Mouse (Mus musculus) yolk sac, embryonic 10.5 days (tissue): ENCODE results near the gene Snx9.

Experiments
- DNase-seq: peaks from one replicate; pipeline ENCODE4 v3.0.0-alpha.2; 2017; ENCODE audit warnings: low spot score

Gene Snx9

DNA sequence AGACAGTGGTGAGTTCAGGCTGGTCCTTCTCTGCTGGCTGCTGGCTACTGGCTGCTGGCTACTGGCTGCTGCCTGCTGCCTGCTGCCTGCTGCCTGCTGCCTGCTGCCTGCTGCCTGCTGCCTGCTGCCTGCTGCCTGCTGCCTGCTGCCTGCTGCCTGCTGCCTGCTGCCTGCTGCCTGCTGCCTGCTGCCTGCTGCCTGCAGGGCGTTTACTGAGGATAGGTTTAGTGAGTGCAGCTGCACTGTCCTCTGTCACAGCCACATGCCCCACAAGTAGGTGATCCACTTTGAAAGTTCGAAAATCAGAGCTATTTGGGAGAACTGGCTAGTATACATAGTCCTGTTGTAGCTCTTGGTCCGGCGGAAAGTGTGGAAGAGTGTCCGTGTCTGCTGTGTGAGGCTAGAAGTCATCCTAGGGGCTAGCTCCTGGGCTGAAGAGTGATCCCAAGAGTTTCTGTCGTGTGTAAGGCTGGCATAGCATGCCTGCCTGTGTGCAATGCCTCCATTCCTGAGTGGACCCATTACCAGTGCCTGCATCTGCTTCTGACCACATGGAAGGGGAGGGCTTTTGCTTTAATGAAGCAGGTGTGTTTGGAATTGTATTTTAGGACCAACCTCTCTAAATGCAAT is 45.2 kb downstream of the Snx9 start:
- no peak for DNase-seq

DNA sequence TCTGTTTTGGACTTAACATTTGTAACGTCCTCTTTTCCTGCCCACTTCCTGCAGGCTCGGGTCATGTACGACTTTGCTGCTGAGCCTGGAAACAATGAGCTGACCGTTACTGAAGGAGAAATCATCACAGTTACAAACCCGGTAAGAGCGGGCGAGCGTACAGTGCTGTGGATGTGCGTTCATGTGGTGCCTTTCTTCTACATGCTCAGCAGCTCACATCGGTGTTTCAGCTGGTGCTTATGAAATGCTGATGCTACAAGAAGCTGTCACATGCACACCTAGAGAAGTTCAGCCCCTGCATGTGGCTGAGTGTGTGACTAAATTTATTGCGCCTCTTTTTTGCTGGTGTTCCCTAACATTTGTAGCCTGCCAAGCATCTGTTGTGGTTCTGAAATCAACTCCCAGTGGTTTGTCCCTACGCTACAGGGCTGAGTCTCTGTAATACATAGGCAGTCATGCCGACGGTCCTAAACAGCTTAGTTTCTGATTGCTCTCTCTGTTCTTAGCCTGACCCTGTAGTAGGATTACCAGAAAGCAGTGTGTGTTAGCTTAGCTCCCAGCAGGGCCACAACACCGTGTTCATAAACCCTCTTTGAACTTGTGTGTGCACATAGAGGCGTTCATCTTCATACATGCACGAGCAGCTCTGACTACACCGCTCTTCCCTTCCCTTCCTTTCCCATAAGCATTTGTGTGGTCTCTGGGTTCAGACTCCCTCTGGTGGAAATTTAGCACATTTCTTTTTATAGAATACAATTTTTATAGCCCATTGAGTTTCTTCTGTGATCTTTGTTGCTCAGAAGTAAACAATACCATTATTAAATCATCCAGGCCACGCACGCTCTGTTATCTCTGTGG is 46.0 kb downstream of the Snx9 start:
- no peak for DNase-seq

DNA sequence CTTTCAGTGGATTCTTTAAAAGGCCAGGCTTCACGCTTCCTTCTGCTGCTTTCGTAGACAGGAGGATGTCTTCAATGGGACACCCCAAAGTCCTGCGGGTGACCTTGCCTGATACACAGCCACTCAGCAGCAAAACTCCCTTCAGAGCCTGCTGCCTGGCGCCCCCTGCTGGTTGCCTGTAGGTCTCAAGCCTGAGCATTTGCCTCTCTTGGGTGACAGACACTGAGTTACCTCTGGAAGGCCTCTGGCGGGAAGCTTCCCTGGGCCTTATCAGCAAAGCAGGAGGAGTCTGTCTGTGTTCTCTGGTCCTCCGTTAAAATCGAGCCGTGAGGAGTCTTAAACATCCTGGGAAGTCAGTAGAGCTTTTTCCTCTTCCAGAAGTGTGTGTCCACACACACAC is 49.3 kb downstream of the Snx9 start:
- peak; percentile 84 for DNase-seq

DNA sequence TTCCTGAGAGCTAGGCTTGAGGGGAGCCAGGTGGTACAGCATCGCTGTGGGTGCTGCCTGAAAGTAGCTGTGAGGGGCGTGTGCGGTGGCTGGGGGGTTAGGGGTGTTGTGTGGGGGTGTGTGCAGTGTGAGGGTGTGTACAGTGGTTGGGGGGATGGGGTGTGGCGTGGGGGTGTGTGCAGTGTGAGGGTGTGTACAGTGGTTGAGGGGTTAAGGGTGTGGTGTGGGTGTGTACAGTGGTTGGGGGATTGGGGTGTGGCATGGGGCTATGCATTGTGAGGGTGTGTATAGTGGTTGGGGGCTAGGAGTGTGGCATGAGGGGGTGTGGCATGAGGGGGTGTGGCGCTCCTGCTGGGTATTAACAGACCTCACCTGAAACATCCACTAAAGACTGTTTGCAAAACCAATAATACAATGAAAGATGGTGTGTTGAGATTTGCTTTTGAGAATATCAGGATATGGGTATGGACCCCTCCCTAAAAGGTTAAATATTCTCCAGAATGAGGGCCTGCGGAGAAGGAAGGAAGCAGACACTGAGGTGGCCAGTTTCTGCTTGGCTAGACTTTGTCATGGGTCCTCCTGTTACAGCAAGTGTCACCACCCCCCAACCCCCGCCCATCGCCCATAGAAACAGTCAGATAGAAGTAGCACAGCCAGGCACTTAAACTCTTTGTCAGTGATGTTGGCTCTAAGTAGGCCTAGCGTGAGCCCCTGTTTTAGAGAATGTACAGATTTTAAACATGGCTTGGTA is 51.0 kb downstream of the Snx9 start:
- peak; percentile 76 for DNase-seq

DNA sequence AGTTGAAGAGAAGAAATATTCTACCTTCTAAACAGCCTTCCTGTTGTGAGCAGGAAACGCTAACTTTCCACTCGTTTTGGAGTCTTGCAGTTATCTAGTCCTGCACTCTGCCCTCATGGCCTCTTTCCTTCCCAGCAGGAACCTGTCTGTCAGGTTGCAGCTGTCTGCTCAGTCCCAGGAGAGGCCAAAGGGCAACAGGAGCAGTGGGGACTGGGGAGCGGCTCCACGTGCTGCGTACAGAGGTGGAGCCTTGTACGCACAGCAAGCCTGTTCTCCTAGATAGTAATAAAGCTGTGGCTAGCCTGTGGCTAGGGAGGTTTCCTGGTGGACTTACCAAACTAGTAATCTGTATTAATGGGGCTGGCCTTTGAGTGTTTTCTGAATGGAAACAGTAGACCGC is 52.0 kb downstream of the Snx9 start:
- DNase-seq = peak; percentile 90

DNA sequence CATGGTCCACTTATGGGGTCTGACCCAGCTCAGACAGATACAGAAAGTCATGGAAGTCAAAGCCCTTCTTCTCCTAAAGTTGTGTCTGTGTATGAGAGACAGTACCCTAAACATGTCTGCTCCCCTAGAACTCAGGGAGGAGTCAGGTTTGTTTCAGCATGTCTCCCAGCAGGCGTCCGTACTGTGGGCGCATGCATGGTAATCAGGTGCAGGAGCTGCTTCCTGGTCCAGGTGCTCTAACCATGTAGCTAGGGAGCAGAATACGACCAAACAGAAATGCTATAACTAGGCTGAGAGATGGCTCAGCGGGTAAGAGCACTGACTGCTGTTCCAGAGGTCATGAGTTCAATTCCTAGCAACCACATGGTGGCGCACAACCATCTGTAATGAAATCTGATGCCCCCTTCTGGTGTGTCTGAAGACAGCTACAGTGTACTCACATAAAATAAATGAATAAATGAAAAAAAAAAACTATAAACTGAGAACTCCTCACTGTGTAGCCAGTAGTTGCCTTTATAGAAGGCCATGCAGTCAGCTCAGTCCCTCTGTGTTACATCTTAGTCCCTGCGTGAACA is 52.5 kb downstream of the Snx9 start:
- no peak for DNase-seq

DNA sequence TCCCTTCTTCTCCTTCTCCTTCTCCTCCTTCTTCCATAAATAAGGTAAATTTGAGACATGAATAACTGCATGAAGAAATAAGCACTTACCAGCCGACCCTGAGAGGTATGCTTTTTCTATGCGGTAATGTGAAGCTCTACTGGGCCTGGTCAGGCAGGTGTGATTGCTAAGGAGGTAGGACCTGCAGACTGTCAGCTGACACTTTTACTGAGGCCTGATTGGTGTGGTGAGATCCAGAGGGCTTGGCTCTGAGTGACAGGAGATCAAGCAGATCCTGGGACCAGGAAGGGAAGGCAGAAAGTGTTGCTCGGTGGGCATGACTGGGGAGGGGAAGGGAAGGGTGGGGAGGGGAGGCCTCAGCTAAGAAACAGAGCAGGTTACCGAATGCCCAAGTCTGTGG is 54.9 kb downstream of the Snx9 start:
- DNase-seq = no peak

DNA sequence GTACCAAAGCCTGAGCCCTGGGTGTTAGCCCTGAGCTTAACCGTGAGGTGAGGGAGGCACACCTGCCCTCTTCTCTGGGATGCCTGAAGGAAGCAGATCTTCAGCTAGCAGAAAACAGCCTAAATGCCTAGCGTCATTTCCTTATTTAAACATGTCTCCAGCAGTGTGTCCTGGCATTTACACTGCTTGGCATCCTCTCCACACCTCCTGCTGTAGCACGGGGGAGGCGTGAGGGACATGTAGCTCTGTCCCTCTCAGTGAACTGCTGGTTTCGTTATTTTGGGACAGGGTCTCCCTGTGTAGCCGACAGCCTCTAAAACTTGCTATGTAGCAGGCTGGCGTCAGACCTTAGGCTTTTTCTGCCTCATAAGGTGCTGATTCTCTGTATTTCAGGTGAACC is 55.5 kb downstream of the Snx9 start:
- DNase-seq = no peak

DNA sequence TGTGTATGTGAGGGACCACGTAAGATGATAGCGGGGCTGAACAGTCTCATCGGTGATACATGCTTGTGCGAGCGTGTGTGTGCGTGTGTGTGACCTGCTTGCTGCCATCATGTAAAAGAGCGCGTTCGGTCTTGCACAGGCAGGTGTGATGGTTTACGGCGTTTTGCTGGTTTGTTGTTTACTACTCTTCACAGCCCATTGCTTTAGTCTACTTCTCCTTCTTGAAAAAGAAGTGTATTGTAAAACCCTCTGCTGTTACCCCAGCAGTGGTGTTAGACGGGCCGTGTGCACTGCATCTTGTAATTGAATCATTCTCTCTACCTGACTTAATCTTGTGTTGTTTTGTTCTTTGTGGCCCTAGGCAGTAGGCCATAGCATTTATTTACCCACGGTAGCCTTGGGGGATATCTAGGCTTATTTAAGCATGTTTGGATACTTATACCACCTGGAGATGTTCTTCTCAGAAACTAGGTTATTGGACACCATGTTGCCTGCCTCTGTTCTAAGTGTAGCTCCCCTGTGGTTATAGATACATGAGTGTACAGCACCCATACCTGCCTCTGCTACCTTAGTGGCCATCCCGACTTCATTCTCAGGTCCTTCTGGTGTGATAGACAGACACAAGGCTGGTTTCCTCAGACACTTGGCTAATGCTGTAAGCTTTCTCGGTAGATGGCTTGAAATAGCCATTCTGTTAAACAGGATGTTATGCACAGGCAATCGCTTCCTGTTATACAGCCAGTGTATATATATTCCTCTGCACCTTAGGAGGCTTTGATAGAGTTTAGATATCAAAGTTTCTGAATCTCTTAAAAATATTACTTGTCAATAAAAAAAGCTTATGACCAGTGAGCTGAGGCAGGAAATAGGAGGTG is 56.4 kb downstream of the Snx9 start:
- DNase-seq = no peak

DNA sequence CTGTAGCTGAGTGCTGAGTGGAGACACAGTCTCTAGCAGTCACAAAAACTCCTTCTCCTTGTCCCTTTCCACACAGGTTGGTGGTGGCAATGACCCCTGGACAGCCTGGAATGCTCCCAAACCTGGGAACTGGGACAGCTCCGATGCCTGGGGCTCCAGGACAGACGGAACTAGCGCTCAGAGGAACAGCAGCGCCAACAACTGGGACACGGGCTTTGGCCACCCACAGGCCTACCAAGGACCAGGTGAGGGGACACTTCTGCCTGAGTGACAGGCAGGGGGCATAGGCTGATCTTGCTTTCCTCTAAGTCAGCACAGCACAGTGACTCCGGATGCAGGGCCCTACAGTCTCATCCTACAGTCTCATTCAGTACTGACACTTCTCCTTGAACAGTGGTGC is 58.1 kb downstream of the Snx9 start:
- no peak for DNase-seq

DNA sequence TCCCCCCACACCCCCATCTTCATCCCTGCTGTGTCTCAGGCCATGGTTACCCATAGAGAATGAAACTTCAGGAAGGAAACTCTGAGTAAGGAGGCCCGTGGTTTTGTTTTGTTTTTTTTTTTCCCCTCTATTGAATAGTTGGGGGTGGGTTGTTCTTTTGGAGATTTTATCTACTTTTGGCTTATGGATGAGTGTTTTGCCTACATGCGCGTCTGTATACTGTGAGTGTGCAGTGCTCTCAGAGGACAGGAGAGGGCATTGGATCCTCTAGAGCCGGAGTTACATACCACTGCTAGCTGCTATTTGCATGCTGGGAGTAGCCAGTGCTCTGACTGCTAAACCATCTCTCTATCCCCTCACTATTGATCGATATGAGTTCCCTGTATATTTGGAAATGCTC is 60.3 kb downstream of the Snx9 start:
- no peak for DNase-seq

DNA sequence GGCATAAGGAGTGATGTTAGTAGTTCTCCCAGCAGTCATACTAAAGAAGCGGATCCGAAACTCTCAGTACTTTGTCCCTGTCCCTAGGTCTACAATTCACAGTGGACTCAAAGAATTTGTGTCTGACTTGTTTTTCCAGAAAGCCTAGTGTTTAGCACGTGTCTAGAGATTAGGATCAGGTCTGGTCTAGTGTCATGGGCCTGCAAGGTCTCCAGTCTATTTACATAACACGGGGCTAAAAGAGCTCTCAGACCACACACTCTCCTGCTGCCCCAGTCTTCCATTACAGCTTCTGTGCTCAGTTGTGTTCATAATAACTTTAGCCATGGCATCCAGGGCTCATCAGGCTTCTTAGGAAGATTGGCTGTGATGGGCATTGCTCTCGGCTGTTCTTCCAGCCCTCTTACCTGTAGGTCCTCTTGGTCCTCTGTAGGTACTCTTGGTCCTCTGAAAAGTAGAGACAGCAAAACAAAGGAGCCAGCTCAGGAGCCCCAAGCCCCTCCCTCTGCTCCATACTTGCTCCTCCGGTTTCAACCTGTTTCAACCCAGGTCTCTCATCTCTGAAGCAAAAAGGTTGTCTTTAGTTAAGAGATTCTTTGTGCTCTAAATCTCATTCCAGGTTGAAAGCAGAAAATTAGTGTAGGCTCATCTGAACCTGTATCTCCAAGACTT is 62.6 kb downstream of the Snx9 start:
- peak; percentile 82 for DNase-seq

DNA sequence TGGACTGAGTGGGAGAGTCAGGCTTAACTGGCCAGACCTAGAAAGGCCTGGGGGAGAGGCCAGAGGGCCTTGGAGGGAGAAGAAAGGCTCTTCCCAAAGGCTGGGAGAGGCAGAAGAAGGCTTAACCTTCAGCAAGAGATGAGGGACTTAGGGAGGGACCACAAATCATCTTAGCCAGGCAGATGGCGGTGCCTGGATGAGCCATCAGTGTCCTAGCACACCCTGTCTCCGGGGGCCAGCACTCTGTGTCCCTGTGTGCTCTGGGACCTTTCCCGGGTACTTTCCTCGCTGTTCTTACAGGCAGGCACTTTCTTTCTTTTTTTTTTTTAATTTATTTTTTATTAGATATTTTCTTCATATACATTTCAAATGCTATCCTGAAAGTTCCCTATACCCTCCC is 68.6 kb downstream of the Snx9 start:
- no peak for DNase-seq

DNA sequence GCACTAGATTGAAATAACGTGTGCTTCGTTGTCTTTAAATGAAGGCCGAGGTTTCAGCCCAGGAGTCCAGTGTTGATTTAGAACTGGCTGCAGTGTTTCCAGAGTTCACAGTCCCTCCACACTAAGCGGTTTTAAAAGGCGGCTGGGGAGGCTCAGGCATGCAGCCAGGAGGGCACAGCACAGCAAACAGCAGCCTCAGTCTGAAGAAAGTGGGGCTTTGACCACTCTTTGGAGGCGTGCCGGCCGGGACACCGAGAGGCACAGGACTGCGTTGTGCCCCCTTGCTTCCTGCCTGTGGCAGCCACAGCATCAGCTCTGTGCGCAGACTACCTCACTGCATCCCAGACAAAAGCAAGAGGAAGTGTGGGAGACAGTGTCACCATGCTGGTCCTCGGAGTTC is 70.5 kb downstream of the Snx9 start:
- DNase-seq = no peak

DNA sequence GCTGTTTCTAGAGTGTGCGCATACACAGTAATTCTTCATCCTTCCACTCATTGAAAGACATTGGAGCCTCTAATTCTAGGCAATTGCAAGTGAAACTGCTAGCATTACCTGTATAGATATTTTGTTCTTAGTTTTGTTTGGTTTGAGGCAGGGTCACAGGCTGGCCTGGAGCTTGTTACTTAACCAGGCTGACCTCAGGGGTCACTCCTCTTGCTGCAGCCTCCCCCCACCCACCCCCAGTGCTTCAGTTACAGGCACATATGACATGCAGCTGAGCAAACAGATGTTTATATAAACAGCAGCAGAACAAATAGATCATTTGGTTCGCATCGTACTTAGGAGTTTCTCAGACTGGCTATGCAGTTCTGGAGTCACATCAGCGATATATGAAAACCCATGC is 71.7 kb downstream of the Snx9 start:
- peak; percentile 69 for DNase-seq

DNA sequence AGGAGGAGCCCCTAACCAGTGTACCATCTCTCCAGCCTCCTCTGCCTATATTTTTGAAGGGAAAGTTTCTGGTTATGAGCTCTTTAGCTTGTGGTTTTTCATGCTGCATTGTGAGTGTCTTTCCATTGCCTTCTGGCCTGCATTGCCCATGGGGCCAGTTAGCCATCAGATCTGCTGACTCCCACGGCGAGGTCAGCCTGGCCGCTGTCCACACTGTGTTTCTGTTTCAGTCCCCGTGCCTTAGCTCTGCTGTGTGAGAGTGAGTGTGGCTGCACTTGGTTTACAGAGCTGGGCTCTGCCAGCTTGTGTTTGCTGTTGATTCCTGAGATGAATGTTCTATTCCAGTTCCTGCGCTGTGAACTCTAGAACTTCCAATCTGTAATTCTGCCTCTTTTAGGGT is 73.1 kb downstream of the Snx9 start:
- DNase-seq = no peak

DNA sequence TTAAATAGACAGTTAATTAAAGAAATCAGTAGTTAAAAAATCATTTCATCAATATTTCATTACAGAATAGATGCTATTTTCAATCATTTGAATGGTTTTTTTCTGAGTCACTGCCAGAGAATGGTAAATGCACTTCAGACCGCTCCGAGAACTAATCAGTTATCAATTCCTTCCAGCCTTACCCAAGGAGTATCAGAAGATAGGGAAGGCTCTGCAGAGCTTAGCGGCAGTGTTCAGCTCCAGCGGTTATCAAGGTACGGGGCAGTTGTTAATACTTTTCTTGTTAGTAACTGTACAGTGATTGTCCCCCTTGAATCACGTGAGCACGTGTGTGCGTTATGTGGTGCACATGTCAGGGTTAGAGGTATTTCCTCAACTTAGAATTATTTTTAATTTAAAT is 80.8 kb downstream of the Snx9 start:
- DNase-seq = no peak

DNA sequence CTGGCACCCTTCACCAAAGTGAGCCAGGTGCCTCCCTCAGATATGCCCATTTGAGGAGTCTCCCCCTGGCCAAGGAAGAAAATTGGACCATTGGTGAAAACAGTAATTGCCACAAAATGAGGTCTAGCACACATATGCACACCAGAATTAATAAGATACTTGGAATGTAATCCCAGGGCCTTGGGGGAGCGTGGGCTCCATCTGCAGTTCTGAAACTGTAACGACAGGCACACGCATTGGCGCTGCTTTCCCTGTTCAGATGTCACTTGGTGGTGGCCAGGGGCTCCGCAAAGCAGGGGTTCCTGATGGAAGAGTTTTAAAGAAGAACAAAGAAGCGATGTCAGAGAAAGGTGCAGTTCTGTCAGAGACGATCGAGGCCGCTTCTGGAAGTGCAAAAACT is 82.2 kb downstream of the Snx9 start:
- DNase-seq = no peak

DNA sequence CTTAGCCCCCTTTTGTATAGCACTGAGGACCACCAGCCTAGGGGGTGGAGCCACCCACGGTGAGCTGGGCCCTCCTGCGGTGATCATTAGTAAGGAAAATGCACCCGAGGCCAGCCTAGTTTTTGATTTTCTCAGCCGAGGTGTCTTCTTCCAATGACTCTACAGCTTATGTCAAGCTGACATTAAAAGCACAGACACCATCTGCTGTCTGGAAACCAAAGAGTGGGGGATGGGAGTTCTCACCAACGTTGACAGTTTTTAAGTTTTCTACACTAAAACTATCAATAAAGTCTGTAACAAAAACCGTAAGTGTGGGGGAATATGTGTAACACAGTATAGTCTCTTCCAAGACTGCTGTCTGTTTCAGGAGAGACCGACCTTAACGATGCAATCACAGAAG is 83.1 kb downstream of the Snx9 start:
- no peak for DNase-seq

DNA sequence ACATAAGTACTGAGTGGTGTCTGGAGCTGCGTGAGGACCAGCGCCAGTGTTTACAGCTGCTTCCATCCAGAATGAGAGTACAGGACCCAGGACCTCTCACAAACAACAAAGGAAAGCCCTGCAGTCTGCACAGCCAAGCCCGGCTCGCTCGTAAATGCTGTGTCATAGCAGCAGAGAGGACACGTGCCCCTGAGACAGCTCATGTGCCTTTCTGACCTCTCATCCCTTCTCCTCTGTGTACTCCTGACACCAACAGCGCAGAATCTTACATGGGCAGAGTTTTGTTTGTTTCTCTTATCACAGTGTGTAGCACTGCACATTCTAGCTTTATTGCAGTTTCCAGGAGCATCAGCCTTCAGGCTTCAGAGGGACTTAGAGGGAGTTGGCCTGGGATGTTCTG is 85.6 kb downstream of the Snx9 start:
- peak; percentile 88 for DNase-seq

DNA sequence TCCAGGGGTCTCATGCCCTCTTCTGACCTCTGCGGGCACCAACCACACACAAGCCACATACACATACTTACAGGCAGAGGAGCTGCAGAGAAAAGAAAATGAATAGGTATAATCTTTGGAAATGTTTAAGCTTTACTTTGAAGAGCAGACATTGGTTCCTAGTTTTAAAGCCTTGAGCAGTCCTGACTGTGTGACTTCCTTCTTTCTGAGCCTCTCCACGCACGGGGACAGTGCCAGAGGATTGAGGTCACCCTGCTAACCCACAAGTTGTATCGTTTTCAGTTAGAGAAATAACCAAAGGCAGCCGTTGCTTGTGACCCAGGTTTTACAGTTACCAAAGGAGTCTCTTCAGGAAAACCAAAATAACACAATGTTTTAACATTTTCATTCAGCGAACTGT is 87.9 kb downstream of the Snx9 start:
- DNase-seq = no peak
